Mouse (Mus musculus) neural tube, embryonic 12.5 days (tissue): ENCODE measurements at regions not wholly inside any gene's neighbourhood (a gene's known extent, or its start where the extent isn't known, plus 50 kb on each side); places are given as distances from the start of the nearest gene placed in this dataset.
A peak's percentile ranks its signal among the peaks of the same experiment; 100 is the strongest.

Experiments
- ATAC-seq: fragments of 200-750 bp; cut with Nextera tagmentation; 2 replicates; pipeline ENCODE4 v1.8.0; 2017; ENCODE audit warnings: low read depth, mild to moderate bottlenecking, moderate TSS enrichment, moderate library complexity; ENCODE audit not compliant: low FRiP score
- H3K27ac ChIP-seq: fragments of 300-500 bp; sonication (generic); 2 replicates; pipeline ENCODE4 v1.5.1; 2016
- H3K27me3 ChIP-seq: fragments of 300-500 bp; sonication (generic); replicated peaks from 2 replicates; pipeline ENCODE4 v1.6.1; 2016; ENCODE audit warnings: mild to moderate bottlenecking
- H3K36me3 ChIP-seq: fragments of 300-500 bp; sonication (generic); 2 replicates; pipeline ENCODE4 v1.6.1; 2016; ENCODE audit warnings: mild to moderate bottlenecking
- H3K4me1 ChIP-seq: fragments of 300-500 bp; sonication (generic); 2 replicates; pipeline ENCODE4 v1.6.1; 2016
- H3K4me2 ChIP-seq: fragments of 300-500 bp; sonication (generic); replicated peaks from 2 replicates; pipeline ENCODE4 v1.6.1; 2016; ENCODE audit warnings: mild to moderate bottlenecking
- H3K4me3 ChIP-seq: fragments of 300-500 bp; sonication (generic); 2 replicates; pipeline ENCODE4 v1.5.1; 2016
- H3K9ac ChIP-seq: fragments of 300-500 bp; sonication (generic); 2 replicates; pipeline ENCODE4 v1.6.1; 2016; ENCODE audit warnings: mild to moderate bottlenecking
- H3K9me3 ChIP-seq: fragments of 300-500 bp; sonication (generic); 2 replicates; pipeline ENCODE4 v1.6.1; 2016; ENCODE audit warnings: mild to moderate bottlenecking
- WGBS: fragments of 180-500 bp; shearing (Covaris S2); methylation state at CpG from one replicate; pipeline ENCODE4 v1.1.7; 2016; 5-methylcytosine and 5-hydroxymethylcytosine counted together

GRCm38 (mm10) chr5:126201996-126202395 is 670.4 kb downstream of the Tmem132b start:
- no peaks in the 10 kb centered on the region for H3K36me3 ChIP-seq
- 8% methylated on average over 9 of the region's 9 CpGs for WGBS
- no peaks in the 10 kb centered on the region; the same call in 1 of the 2 replicates for H3K27me3 ChIP-seq
- peaks cover 5% of the 10 kb centered on the region; the same call in 1 of the 2 replicates for H3K4me1 ChIP-seq
- no peak overlapping the region for H3K4me3 ChIP-seq
- no peak for ATAC-seq
- no peak overlapping the region for H3K9ac ChIP-seq
- no peaks in the 10 kb centered on the region for H3K9me3 ChIP-seq
- no peak overlapping the region for H3K27ac ChIP-seq
- H3K4me2 ChIP-seq = peak overlapping the region; percentile 28; the same call in 1 of the 2 replicates

GRCm38 (mm10) chr5:126217016-126217415 is 685.4 kb downstream of the Tmem132b start:
- H3K4me3 ChIP-seq = no peak overlapping the region
- no peaks in the 10 kb centered on the region for H3K36me3 ChIP-seq
- H3K9me3 ChIP-seq = no peaks in the 10 kb centered on the region
- H3K4me1 ChIP-seq = no peaks in the 10 kb centered on the region
- no peaks in the 10 kb centered on the region for H3K27me3 ChIP-seq
- H3K27ac ChIP-seq = no peak overlapping the region
- WGBS = 92% methylated on average over 5 of the region's 5 CpGs
- H3K9ac ChIP-seq = no peak overlapping the region
- no peak for ATAC-seq
- H3K4me2 ChIP-seq = no peak overlapping the region

DNA sequence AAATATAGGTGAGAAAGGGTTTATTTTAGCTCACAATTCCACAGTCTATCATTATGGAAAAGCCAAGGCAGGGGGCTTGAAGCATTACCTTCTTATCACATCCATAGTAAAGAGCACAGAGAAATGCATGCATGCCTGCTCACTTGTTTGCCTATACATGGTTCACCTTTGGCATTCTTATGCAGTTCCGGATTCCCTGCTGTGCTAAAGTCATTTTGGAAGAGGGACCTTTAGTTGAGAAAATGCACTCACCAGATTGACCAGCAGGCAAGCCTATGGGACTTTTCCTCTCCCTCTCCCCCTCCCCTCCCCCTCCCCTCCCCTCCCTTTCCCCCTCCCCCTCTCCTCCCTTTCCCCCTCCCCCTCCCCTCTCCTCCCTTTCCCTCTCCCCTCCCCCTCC is 686.2 kb downstream of the Tmem132b start:
- H3K9me3 ChIP-seq = no peaks in the 10 kb centered on the region
- no peaks in the 10 kb centered on the region for H3K36me3 ChIP-seq
- no peak overlapping the region for H3K27ac ChIP-seq
- H3K4me3 ChIP-seq = no peak overlapping the region
- H3K27me3 ChIP-seq = no peaks in the 10 kb centered on the region
- no peak overlapping the region for H3K9ac ChIP-seq
- H3K4me2 ChIP-seq = no peak overlapping the region
- ATAC-seq = no peak
- H3K4me1 ChIP-seq = no peaks in the 10 kb centered on the region
- 63% methylated on average over 1 of the region's 1 CpGs for WGBS

- no peak overlapping the region for H3K9ac ChIP-seq
- H3K27ac ChIP-seq = no peak overlapping the region
- WGBS = 88% methylated on average over 3 of the region's 3 CpGs
- no peak overlapping the region for H3K4me3 ChIP-seq
- no peak for ATAC-seq
- no peak overlapping the region for H3K4me2 ChIP-seq
- no peaks in the 10 kb centered on the region for H3K36me3 ChIP-seq
- H3K27me3 ChIP-seq = no peaks in the 10 kb centered on the region
- H3K4me1 ChIP-seq = no peaks in the 10 kb centered on the region
- H3K9me3 ChIP-seq = no peaks in the 10 kb centered on the region
These were observed 692.1 kb downstream of the Tmem132b start for GRCm38 (mm10) chr5:126223696-126224095.

DNA sequence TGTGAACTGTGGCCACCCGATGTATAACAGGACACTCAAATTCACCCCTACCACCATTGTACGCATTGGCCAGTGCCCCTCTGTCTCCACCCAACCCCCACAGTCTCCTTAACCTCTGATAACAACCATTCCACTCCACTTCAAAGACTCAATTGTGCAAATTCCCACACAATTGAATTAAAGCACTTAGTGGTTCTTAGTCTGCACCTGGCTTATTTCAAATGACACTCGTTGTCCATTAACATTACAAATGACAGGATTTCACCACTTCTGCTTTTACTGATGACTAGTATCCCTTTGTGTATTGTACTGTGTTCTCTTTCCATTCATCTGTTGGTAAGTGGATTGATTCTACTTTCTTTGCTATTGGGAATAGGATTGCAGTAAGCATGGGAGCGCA is 699.2 kb downstream of the Tmem132b start:
- H3K9me3 ChIP-seq = no peaks in the 10 kb centered on the region
- no peak overlapping the region for H3K4me3 ChIP-seq

GRCm38 (mm10) chr5:126238071-126238470 is 706.5 kb downstream of the Tmem132b start:
- 74% methylated on average over 3 of the region's 3 CpGs for WGBS
- no peak overlapping the region for H3K27ac ChIP-seq
- H3K4me2 ChIP-seq = no peak overlapping the region
- no peaks in the 10 kb centered on the region for H3K36me3 ChIP-seq
- H3K27me3 ChIP-seq = no peaks in the 10 kb centered on the region
- H3K4me3 ChIP-seq = no peak overlapping the region
- H3K4me1 ChIP-seq = no peaks in the 10 kb centered on the region
- no peaks in the 10 kb centered on the region for H3K9me3 ChIP-seq
- ATAC-seq = no peak
- H3K9ac ChIP-seq = no peak overlapping the region

More for the DNA sequence above, 699.2 kb downstream of the Tmem132b start:
- H3K4me1 ChIP-seq = no peaks in the 10 kb centered on the region
- ATAC-seq = no peak
- H3K36me3 ChIP-seq = no peaks in the 10 kb centered on the region
- WGBS = 67% methylated on average over 4 of the region's 4 CpGs
- H3K9ac ChIP-seq = no peak overlapping the region
- no peaks in the 10 kb centered on the region for H3K27me3 ChIP-seq
- no peak overlapping the region for H3K4me2 ChIP-seq
- no peak overlapping the region for H3K27ac ChIP-seq

DNA sequence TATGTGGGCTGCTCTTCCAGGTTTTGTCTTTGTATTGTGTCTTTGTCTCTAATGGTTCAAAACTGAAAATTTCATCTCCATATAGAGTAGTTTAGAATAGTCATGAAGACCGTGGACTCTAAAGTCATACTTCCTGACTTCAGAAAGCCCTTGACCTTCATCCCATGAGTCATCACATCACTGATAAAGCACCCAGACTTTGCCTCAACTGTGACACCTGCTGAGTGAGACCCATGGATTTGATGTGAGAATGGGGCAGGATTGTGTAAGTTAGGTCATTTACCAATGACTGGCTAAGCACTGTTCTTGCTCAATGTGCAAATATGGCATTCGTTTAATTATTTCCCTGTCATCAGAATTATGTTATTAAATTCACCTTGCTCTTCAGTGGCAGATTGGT is 714.2 kb downstream of the Tmem132b start:
- 96% methylated on average over 2 of the region's 2 CpGs for WGBS
- no peaks in the 10 kb centered on the region for H3K9me3 ChIP-seq
- no peaks in the 10 kb centered on the region; the same call in 1 of the 2 replicates for H3K4me1 ChIP-seq
- no peak overlapping the region for H3K4me3 ChIP-seq
- H3K27me3 ChIP-seq = no peaks in the 10 kb centered on the region
- H3K9ac ChIP-seq = no peak overlapping the region
- no peak overlapping the region for H3K27ac ChIP-seq
- H3K36me3 ChIP-seq = no peaks in the 10 kb centered on the region
- ATAC-seq = no peak
- H3K4me2 ChIP-seq = no peak overlapping the region

- Histone ChIP-seq H3K4me3 (no peak overlapping the region), H3K27me3 (no peaks in the 10 kb centered on the region), H3K36me3 (no peaks in the 10 kb centered on the region), H3K4me2 (no peak overlapping the region), H3K27ac (no peak overlapping the region), H3K4me1 (peaks cover 5% of the 10 kb centered on the region; the same call in 1 of the 2 replicates), H3K9ac (no peak overlapping the region), H3K9me3 (no peaks in the 10 kb centered on the region)
- WGBS = 18% methylated on average over 1 of the region's 1 CpGs
- no peak for ATAC-seq
These were observed 718.8 kb downstream of the Tmem132b start for GRCm38 (mm10) chr5:126250331-126250730.

DNA sequence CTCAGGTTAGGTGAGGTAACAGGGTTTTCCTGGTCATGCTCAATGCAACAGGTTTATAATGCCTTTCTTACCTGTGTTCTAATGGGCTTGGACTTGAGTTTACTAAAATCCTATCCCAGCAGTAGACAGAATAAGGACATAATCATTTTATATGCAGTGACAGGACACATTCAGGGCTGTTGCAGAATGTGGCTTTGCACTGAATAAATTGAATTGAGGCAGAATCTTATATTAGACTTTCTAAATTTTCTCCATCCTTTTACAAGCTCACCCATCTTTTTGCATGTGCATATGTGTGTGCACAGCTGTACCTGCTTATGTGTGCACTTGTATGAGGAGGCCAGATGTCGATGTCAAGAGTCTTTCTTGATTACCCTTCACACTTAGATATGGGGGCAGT is 723.1 kb downstream of the Tmem132b start:
- Histone ChIP-seq H3K4me1 (peaks cover 5% of the 10 kb centered on the region; the same call in 1 of the 2 replicates), H3K9ac (no peak overlapping the region), H3K36me3 (no peaks in the 10 kb centered on the region), H3K27me3 (no peaks in the 10 kb centered on the region), H3K27ac (no peak overlapping the region), H3K4me3 (no peak overlapping the region), H3K4me2 (no peak overlapping the region), H3K9me3 (no peaks in the 10 kb centered on the region)
- WGBS = 79% methylated on average over 1 of the region's 1 CpGs
- no peak for ATAC-seq

- no peak overlapping the region for H3K4me2 ChIP-seq
- no peaks in the 10 kb centered on the region for H3K9me3 ChIP-seq
- no peaks in the 10 kb centered on the region for H3K4me1 ChIP-seq
- 82% methylated on average over 5 of the region's 5 CpGs for WGBS
- no peak overlapping the region for H3K27ac ChIP-seq
- H3K9ac ChIP-seq = no peak overlapping the region
- no peaks in the 10 kb centered on the region for H3K36me3 ChIP-seq
- H3K27me3 ChIP-seq = no peaks in the 10 kb centered on the region
- ATAC-seq = no peak
- no peak overlapping the region for H3K4me3 ChIP-seq
These were observed 726.3 kb downstream of the Tmem132b start for GRCm38 (mm10) chr5:126257860-126258259.

GRCm38 (mm10) chr5:126266471-126266870 is 734.9 kb downstream of the Tmem132b start:
- Histone ChIP-seq H3K36me3 (no peaks in the 10 kb centered on the region), H3K9ac (no peak overlapping the region), H3K4me2 (no peak overlapping the region), H3K9me3 (no peaks in the 10 kb centered on the region), H3K27me3 (no peaks in the 10 kb centered on the region), H3K4me1 (no peaks in the 10 kb centered on the region), H3K4me3 (no peak overlapping the region), H3K27ac (no peak overlapping the region)
- ATAC-seq = no peak
- 87% methylated on average over 2 of the region's 2 CpGs for WGBS

GRCm38 (mm10) chr5:126266929-126267609 is 735.5 kb downstream of the Tmem132b start:
- WGBS = 69% methylated on average over 2 of the region's 2 CpGs
- ATAC-seq = no peak
- no peak overlapping the region for H3K9ac ChIP-seq
- no peaks in the 10 kb centered on the region for H3K9me3 ChIP-seq
- H3K27me3 ChIP-seq = no peaks in the 10 kb centered on the region
- H3K36me3 ChIP-seq = no peaks in the 10 kb centered on the region
- no peak overlapping the region for H3K4me3 ChIP-seq
- no peaks in the 10 kb centered on the region for H3K4me1 ChIP-seq
- H3K4me2 ChIP-seq = no peak overlapping the region
- no peak overlapping the region for H3K27ac ChIP-seq

GRCm38 (mm10) chr5:126268592-126268991 is 737.0 kb downstream of the Tmem132b start:
- H3K27me3 ChIP-seq = no peaks in the 10 kb centered on the region
- WGBS = 81% methylated on average over 4 of the region's 4 CpGs
- no peak overlapping the region for H3K27ac ChIP-seq
- no peaks in the 10 kb centered on the region for H3K36me3 ChIP-seq
- H3K9ac ChIP-seq = no peak overlapping the region
- H3K9me3 ChIP-seq = no peaks in the 10 kb centered on the region
- no peak overlapping the region for H3K4me3 ChIP-seq
- ATAC-seq = no peak
- H3K4me1 ChIP-seq = no peaks in the 10 kb centered on the region
- no peak overlapping the region for H3K4me2 ChIP-seq
